Mouse (Mus musculus) forebrain, embryonic 12.5 days (tissue): ENCODE results near the gene Muc13. TPM values are rescaled to one million over a fixed set of nuclear protein-coding genes. Genes with fewer than 3 reads are reported as not detected.
A peak's percentile ranks its signal among the peaks of the same experiment; 100 is the strongest.

Source experiments
- ATAC-seq: fragments of 200-750 bp; cut with Nextera tagmentation; 2 replicates; pipeline ENCODE4 v1.8.0; 2017; ENCODE audit warnings: moderate TSS enrichment; ENCODE audit not compliant: low FRiP score
- H3K27ac ChIP-seq: fragments of 300-500 bp; sonication (generic); 2 replicates; pipeline ENCODE4 v1.5.1; 2016; ENCODE audit warnings: mild to moderate bottlenecking
- H3K27me3 ChIP-seq: fragments of 300-500 bp; sonication (generic); 2 replicates; pipeline ENCODE4 v1.6.1; 2016; ENCODE audit warnings: mild to moderate bottlenecking
- H3K36me3 ChIP-seq: fragments of 300-500 bp; sonication (generic); replicated peaks from 2 replicates; pipeline ENCODE4 v1.6.1; 2016; ENCODE audit warnings: mild to moderate bottlenecking
- H3K4me1 ChIP-seq: fragments of 300-500 bp; sonication (generic); 2 replicates; pipeline ENCODE4 v1.6.1; 2016
- H3K4me2 ChIP-seq: fragments of 300-500 bp; sonication (generic); 2 replicates; pipeline ENCODE4 v1.6.1; 2016; ENCODE audit warnings: mild to moderate bottlenecking, moderate library complexity
- H3K4me3 ChIP-seq: fragments of 300-500 bp; sonication (generic); replicated peaks from 2 replicates; pipeline ENCODE4 v1.5.1; 2016; ENCODE audit warnings: mild to moderate bottlenecking
- H3K9ac ChIP-seq: fragments of 300-500 bp; sonication (generic); 2 replicates; pipeline ENCODE4 v1.6.1; 2016; ENCODE audit warnings: mild to moderate bottlenecking
- H3K9me3 ChIP-seq: fragments of 300-500 bp; sonication (generic); 2 replicates; pipeline ENCODE4 v1.6.1; 2016
- WGBS: fragments of 180-500 bp; shearing (Covaris S2); methylation state at CpG from one replicate; pipeline ENCODE4 v1.1.7; 2016; 5-methylcytosine and 5-hydroxymethylcytosine counted together
- polyA plus RNA-seq: library from polyadenylated mRNA; unstranded; fragments of >200 nt; fragmentation: Nextera tagmentation; extraction: Ambion mirVana; gene quantifications from 2 replicates; pipeline ENCODE4 v1.2.1, GENCODE M21; 2016

The Muc13 gene
- polyA plus RNA-seq: 0.13 TPM in 1 of 2 replicates, not detected in the other

- Histone ChIP-seq H3K27ac (no peak within 1 kb of the TSS), H3K4me2 (no peak within 1 kb of the TSS), H3K36me3 (no peaks in the 10 kb centered on the region), H3K4me3 (no peak within 1 kb of the TSS), H3K9ac (no peak within 1 kb of the TSS), H3K9me3 (no peaks in the 10 kb centered on the region), H3K4me1 (peaks cover 4% of the 10 kb centered on the region; the same call in 1 of the 2 replicates), H3K27me3 (no peaks in the 10 kb centered on the region)
- ATAC-seq: no peak
- 90% methylated on average over 10 of the region's 10 CpGs for WGBS
These were observed at the start of gene Muc13 for GRCm38 (mm10) chr16:33793846-33794791. Gene Muc13 (plus strand): TSS chr16:33794037.

- Histone ChIP-seq H3K36me3 (peaks cover 60% of the 10 kb centered on the region), H3K4me1 (peaks cover 25% of the 10 kb centered on the region), H3K4me3 (no peak overlapping the region), H3K4me2 (no peak overlapping the region), H3K27ac (no peak overlapping the region), H3K9me3 (no peaks in the 10 kb centered on the region), H3K27me3 (no peaks in the 10 kb centered on the region), H3K9ac (no peak overlapping the region)
- ATAC-seq: peak; percentile 53
- WGBS: 57% methylated on average over 7 of the region's 7 CpGs
These were observed 49.0 kb upstream of the Muc13 start for GRCm38 (mm10) chr16:33744622-33745419.

GRCm38 (mm10) chr16:33745457-33745856, 48.4 kb upstream of the Muc13 start:
- H3K4me1 ChIP-seq: peaks cover 20% of the 10 kb centered on the region
- H3K9me3 ChIP-seq: no peaks in the 10 kb centered on the region
- H3K9ac ChIP-seq: no peak overlapping the region
- 83% methylated on average over 7 of the region's 7 CpGs for WGBS
- H3K4me3 ChIP-seq: no peak overlapping the region
- no peak for ATAC-seq
- H3K4me2 ChIP-seq: no peak overlapping the region
- H3K27me3 ChIP-seq: no peaks in the 10 kb centered on the region
- peaks cover 63% of the 10 kb centered on the region for H3K36me3 ChIP-seq
- H3K27ac ChIP-seq: no peak overlapping the region

GRCm38 (mm10) chr16:33746074-33746676, 47.7 kb upstream of the Muc13 start:
- no peaks in the 10 kb centered on the region for H3K9me3 ChIP-seq
- H3K9ac ChIP-seq: no peak overlapping the region
- H3K4me3 ChIP-seq: no peak overlapping the region
- peaks cover 70% of the 10 kb centered on the region for H3K36me3 ChIP-seq
- H3K4me1 ChIP-seq: peaks cover 12% of the 10 kb centered on the region
- WGBS: 87% methylated on average over 10 of the region's 10 CpGs
- no peaks in the 10 kb centered on the region for H3K27me3 ChIP-seq
- H3K27ac ChIP-seq: no peak overlapping the region
- no peak overlapping the region for H3K4me2 ChIP-seq
- ATAC-seq: no peak

- no peaks in the 10 kb centered on the region for H3K9me3 ChIP-seq
- H3K36me3 ChIP-seq: peaks cover 68% of the 10 kb centered on the region
- no peak overlapping the region for H3K27ac ChIP-seq
- WGBS: 78% methylated on average over 7 of the region's 7 CpGs
- H3K4me2 ChIP-seq: no peak overlapping the region
- no peaks in the 10 kb centered on the region for H3K27me3 ChIP-seq
- ATAC-seq: no peak
- no peak overlapping the region for H3K4me3 ChIP-seq
- no peak overlapping the region for H3K9ac ChIP-seq
- no peaks in the 10 kb centered on the region for H3K4me1 ChIP-seq
These were observed 46.4 kb upstream of the Muc13 start for GRCm38 (mm10) chr16:33747346-33747954.

- no peak for ATAC-seq
- Histone ChIP-seq H3K36me3 (peaks cover 65% of the 10 kb centered on the region), H3K4me3 (no peak overlapping the region), H3K27me3 (no peaks in the 10 kb centered on the region), H3K27ac (no peak overlapping the region), H3K9me3 (no peaks in the 10 kb centered on the region), H3K9ac (no peak overlapping the region), H3K4me1 (no peaks in the 10 kb centered on the region), H3K4me2 (no peak overlapping the region)
- WGBS: 94% methylated on average over 2 of the region's 2 CpGs
These were observed 45.8 kb upstream of the Muc13 start for GRCm38 (mm10) chr16:33747994-33748393.

GRCm38 (mm10) chr16:33751152-33751551, 42.7 kb upstream of the Muc13 start:
- Histone ChIP-seq H3K27ac (no peak overlapping the region), H3K9me3 (no peaks in the 10 kb centered on the region), H3K4me3 (no peak overlapping the region), H3K4me2 (no peak overlapping the region), H3K36me3 (peaks cover 79% of the 10 kb centered on the region), H3K9ac (no peak overlapping the region), H3K4me1 (no peaks in the 10 kb centered on the region), H3K27me3 (no peaks in the 10 kb centered on the region)
- WGBS: 51% methylated on average over 13 of the region's 13 CpGs
- ATAC-seq: no peak

GRCm38 (mm10) chr16:33751590-33751989, 42.2 kb upstream of the Muc13 start:
- H3K27ac ChIP-seq: no peak overlapping the region
- no peak overlapping the region for H3K4me3 ChIP-seq
- no peaks in the 10 kb centered on the region for H3K9me3 ChIP-seq
- no peaks in the 10 kb centered on the region for H3K4me1 ChIP-seq
- H3K27me3 ChIP-seq: no peaks in the 10 kb centered on the region
- H3K9ac ChIP-seq: no peak overlapping the region
- H3K4me2 ChIP-seq: no peak overlapping the region
- ATAC-seq: no peak
- H3K36me3 ChIP-seq: peaks cover 79% of the 10 kb centered on the region
- WGBS: 77% methylated on average over 12 of the region's 12 CpGs

GRCm38 (mm10) chr16:33752904-33753578, 40.8 kb upstream of the Muc13 start:
- no peak overlapping the region for H3K27ac ChIP-seq
- no peak overlapping the region for H3K4me2 ChIP-seq
- ATAC-seq: no peak
- H3K36me3 ChIP-seq: peaks cover 82% of the 10 kb centered on the region
- H3K9me3 ChIP-seq: no peaks in the 10 kb centered on the region
- no peaks in the 10 kb centered on the region for H3K27me3 ChIP-seq
- 89% methylated on average over 8 of the region's 8 CpGs for WGBS
- no peak overlapping the region for H3K9ac ChIP-seq
- H3K4me3 ChIP-seq: no peak overlapping the region
- H3K4me1 ChIP-seq: no peaks in the 10 kb centered on the region

- Histone ChIP-seq H3K27me3 (no peaks in the 10 kb centered on the region), H3K4me3 (no peak overlapping the region), H3K4me1 (0 out of 2 replicates have a peak, but pooled peaks cover under 1% of the 10 kb centered on the region), H3K9me3 (no peaks in the 10 kb centered on the region), H3K36me3 (peaks cover 69% of the 10 kb centered on the region), H3K9ac (no peak overlapping the region), H3K4me2 (no peak overlapping the region), H3K27ac (no peak overlapping the region)
- ATAC-seq: no peak
- 74% methylated on average over 8 of the region's 8 CpGs for WGBS
These were observed 38.5 kb upstream of the Muc13 start for GRCm38 (mm10) chr16:33755293-33755692.

- no peak for ATAC-seq
- H3K4me3 ChIP-seq: no peak overlapping the region
- H3K4me1 ChIP-seq: peaks cover 7% of the 10 kb centered on the region
- no peak overlapping the region for H3K9ac ChIP-seq
- no peak overlapping the region for H3K4me2 ChIP-seq
- H3K9me3 ChIP-seq: no peaks in the 10 kb centered on the region
- 55% methylated on average over 16 of the region's 16 CpGs for WGBS
- H3K36me3 ChIP-seq: peaks cover 68% of the 10 kb centered on the region
- H3K27me3 ChIP-seq: no peaks in the 10 kb centered on the region
- H3K27ac ChIP-seq: no peak overlapping the region
These were observed 37.9 kb upstream of the Muc13 start for GRCm38 (mm10) chr16:33755961-33756360.
